Mouse (Mus musculus) intestine, postnatal 0 days (tissue): Measurements from ENCODE around the gene Olfr70. TPM values are rescaled to one million over a fixed set of nuclear protein-coding genes. Genes with fewer than 3 reads are reported as not detected.

Source experiments
- ATAC-seq: fragments of 200-750 bp; cut with Nextera tagmentation; 2 replicates; pipeline ENCODE4 v1.8.0; 2017; ENCODE audit warnings: mild to moderate bottlenecking, moderate TSS enrichment, moderate library complexity
- H3K27ac ChIP-seq: fragments of 300-500 bp; sonication (generic); 2 replicates; pipeline ENCODE4 v1.5.1; 2014; ENCODE audit warnings: mild to moderate bottlenecking, low read depth, low read length, moderate library complexity
- H3K27me3 ChIP-seq: fragments of 300-500 bp; sonication (generic); replicated peaks from 2 replicates; pipeline ENCODE4 v1.6.1; 2014; ENCODE audit warnings: low read length, mixed read lengths; ENCODE audit not compliant: control insufficient read depth, insufficient read depth
- H3K36me3 ChIP-seq: fragments of 300-500 bp; sonication (generic); 2 replicates; pipeline ENCODE4 v1.6.1; 2014; ENCODE audit warnings: mild to moderate bottlenecking, moderate library complexity; ENCODE audit not compliant: control insufficient read depth, insufficient read depth
- H3K4me1 ChIP-seq: fragments of 300-500 bp; sonication (generic); replicated peaks from 2 replicates; pipeline ENCODE4 v1.6.1; 2014; ENCODE audit warnings: antibody characterized with exemption, low read length, mixed read lengths; ENCODE audit not compliant: control insufficient read depth, insufficient read depth
- H3K4me2 ChIP-seq: fragments of 300-500 bp; sonication (generic); replicated peaks from 2 replicates; pipeline ENCODE4 v1.6.1; 2014; ENCODE audit warnings: low read depth, mild to moderate bottlenecking, moderate library complexity
- H3K4me3 ChIP-seq: fragments of 300-500 bp; sonication (generic); 2 replicates; pipeline ENCODE4 v1.5.1; 2014; ENCODE audit warnings: low read depth, low read length
- H3K9ac ChIP-seq: fragments of 300-500 bp; sonication (generic); 2 replicates; pipeline ENCODE4 v1.6.1; 2014; ENCODE audit warnings: mild to moderate bottlenecking, low read depth, low read length
- H3K9me3 ChIP-seq: fragments of 300-500 bp; sonication (generic); 2 replicates; pipeline ENCODE4 v1.6.1; 2016; ENCODE audit warnings: mixed run types; ENCODE audit not compliant: control insufficient read depth
- CTCF ChIP-seq: sonication (generic); IDR thresholded peaks from 2 replicates; pipeline ENCODE4 v1.5.1; 2016; ENCODE audit warnings: low read depth, mild to moderate bottlenecking, control low read depth, antibody characterized with exemption, moderate library complexity
- WGBS: fragments of 180-500 bp; shearing (Covaris S2); extraction: QIAGEN DNeasy Blood & Tissue Kit; methylation state at CpG from one replicate; pipeline ENCODE4 v1.1.7; 2014; 5-methylcytosine and 5-hydroxymethylcytosine counted together
- polyA plus RNA-seq: library from polyadenylated mRNA; unstranded; fragments of >200 nt; fragmentation: Nextera tagmentation; extraction: Ambion mirVana; gene quantifications from 2 replicates; pipeline ENCODE4 v1.2.1, GENCODE M21; 2015

Gene Olfr70
- polyA plus RNA-seq, 1 experiment from 2014 or later, result not detected

GRCm38 (mm10) chr4:43695249-43695671 is 5.3 kb downstream of the Olfr70 start:
- no peak for TF ChIP-seq CTCF
- ATAC-seq, result 0 out of 2 replicates have a peak, but pooled peaks have one; percentile 45
- Histone ChIP-seq H3K27ac (no peak overlapping the region), H3K27me3 (no peaks in the 10 kb centered on the region), H3K4me1 (no peaks in the 10 kb centered on the region), H3K4me3 (no peak overlapping the region), H3K9me3 (no peaks in the 10 kb centered on the region), H3K4me2 (no peak overlapping the region), H3K9ac (no peak overlapping the region), H3K36me3 (no peaks in the 10 kb centered on the region)
- WGBS, result 16% methylated on average over 9 of the region's 9 CpGs

- no peak overlapping the region for H3K27ac ChIP-seq
- WGBS, result 88% methylated on average over 1 of the region's 1 CpGs
- H3K4me1 ChIP-seq, result no peaks in the 10 kb centered on the region
Measured at GRCm38 (mm10) chr4:43694439-43695248, 6.0 kb downstream of the Olfr70 start.

GRCm38 (mm10) chr4:43693806-43694241 is 6.8 kb downstream of the Olfr70 start:
- Histone ChIP-seq H3K36me3 (no peaks in the 10 kb centered on the region), H3K27ac (no peak overlapping the region), H3K4me1 (no peaks in the 10 kb centered on the region), H3K27me3 (no peaks in the 10 kb centered on the region), H3K9ac (no peak overlapping the region), H3K9me3 (no peaks in the 10 kb centered on the region), H3K4me3 (no peak overlapping the region), H3K4me2 (no peak overlapping the region)
- TF ChIP-seq CTCF, result no peak
- ATAC-seq, result no peak
- 53% methylated on average over 5 of the region's 5 CpGs for WGBS

More at GRCm38 (mm10) chr4:43694439-43695248, 6.0 kb downstream of the Olfr70 start:
- Histone ChIP-seq H3K4me3 (no peak overlapping the region), H3K9ac (no peak overlapping the region), H3K27me3 (no peaks in the 10 kb centered on the region), H3K9me3 (no peaks in the 10 kb centered on the region), H3K36me3 (no peaks in the 10 kb centered on the region), H3K4me2 (no peak overlapping the region)
- no peak for TF ChIP-seq CTCF
- ATAC-seq, result no peak

GRCm38 (mm10) chr4:43691026-43691425 is 9.6 kb downstream of the Olfr70 start:
- WGBS, result 75% methylated on average over 5 of the region's 5 CpGs
- no peak for ATAC-seq

GRCm38 (mm10) chr4:43690021-43690420 is 10.6 kb downstream of the Olfr70 start:
- Histone ChIP-seq H3K27ac (no peak overlapping the region), H3K36me3 (no peaks in the 10 kb centered on the region; the same call in 1 of the 2 replicates), H3K4me3 (no peak overlapping the region), H3K4me2 (no peak overlapping the region), H3K9ac (no peak overlapping the region), H3K27me3 (no peaks in the 10 kb centered on the region), H3K4me1 (no peaks in the 10 kb centered on the region), H3K9me3 (no peaks in the 10 kb centered on the region)
- 91% methylated on average over 17 of the region's 17 CpGs for WGBS
- no peak for ATAC-seq
- no peak for TF ChIP-seq CTCF

More at GRCm38 (mm10) chr4:43691026-43691425, 9.6 kb downstream of the Olfr70 start:
- no peak overlapping the region for H3K4me2 ChIP-seq
- no peaks in the 10 kb centered on the region for H3K27me3 ChIP-seq
- no peaks in the 10 kb centered on the region for H3K4me1 ChIP-seq
- no peaks in the 10 kb centered on the region for H3K36me3 ChIP-seq
- H3K9me3 ChIP-seq, result no peaks in the 10 kb centered on the region
- H3K4me3 ChIP-seq, result no peak overlapping the region
- H3K27ac ChIP-seq, result no peak overlapping the region
- no peak overlapping the region for H3K9ac ChIP-seq
- TF ChIP-seq CTCF, result no peak

GRCm38 (mm10) chr4:43679416-43680043 is 21.1 kb downstream of the Olfr70 start:
- no peaks in the 10 kb centered on the region for H3K4me1 ChIP-seq
- no peak overlapping the region for H3K9ac ChIP-seq
- no peak for TF ChIP-seq CTCF
- H3K27me3 ChIP-seq, result no peaks in the 10 kb centered on the region
- 88% methylated on average over 7 of the region's 7 CpGs for WGBS
- H3K9me3 ChIP-seq, result no peaks in the 10 kb centered on the region
- no peak overlapping the region for H3K4me3 ChIP-seq
- no peak for ATAC-seq
- H3K27ac ChIP-seq, result no peak overlapping the region
- no peak overlapping the region for H3K4me2 ChIP-seq
- H3K36me3 ChIP-seq, result no peaks in the 10 kb centered on the region
